Mouse (Mus musculus) limb, embryonic 14.5 days (tissue): ENCODE results near the gene Ulk4. TPM values are rescaled to one million over a fixed set of nuclear protein-coding genes. Genes with fewer than 3 reads are reported as not detected.

Experiments used
- ATAC-seq: fragments of 200-750 bp; cut with Nextera tagmentation; 2 replicates; pipeline ENCODE4 v1.8.0; 2017; ENCODE audit warnings: low read depth, moderate number of reproducible peaks, moderate TSS enrichment; ENCODE audit not compliant: low FRiP score
- DNase-seq: peaks from one replicate; pipeline ENCODE4 v3.0.0-alpha.2; 2015; ENCODE audit warnings: low spot score
- H3K27ac ChIP-seq: fragments of 300-500 bp; sonication (generic); replicated peaks from 2 replicates; pipeline ENCODE4 v1.5.1; 2014; ENCODE audit warnings: low read depth, mild to moderate bottlenecking, low read length, moderate library complexity, mixed read lengths
- H3K27me3 ChIP-seq: fragments of 300-500 bp; sonication (generic); 2 replicates; pipeline ENCODE4 v1.6.1; 2014; ENCODE audit warnings: low read length, mixed read lengths; ENCODE audit not compliant: control insufficient read depth, insufficient read depth
- H3K36me3 ChIP-seq: fragments of 300-500 bp; sonication (generic); 2 replicates; pipeline ENCODE4 v1.6.1; 2014; ENCODE audit warnings: mild to moderate bottlenecking, low read length, moderate library complexity, mixed read lengths; ENCODE audit not compliant: control insufficient read depth, insufficient read depth
- H3K4me1 ChIP-seq: fragments of 300-500 bp; sonication (generic); 2 replicates; pipeline ENCODE4 v1.6.1; 2014; ENCODE audit warnings: antibody characterized with exemption, low read length, mixed read lengths; ENCODE audit not compliant: control insufficient read depth, insufficient read depth
- H3K4me2 ChIP-seq: fragments of 300-500 bp; sonication (generic); replicated peaks from 2 replicates; pipeline ENCODE4 v1.6.1; 2014; ENCODE audit warnings: low read depth, mild to moderate bottlenecking, low read length, moderate library complexity; ENCODE audit not compliant: severe bottlenecking
- H3K4me3 ChIP-seq: fragments of 300-500 bp; sonication (generic); replicated peaks from 2 replicates; pipeline ENCODE4 v1.5.1; 2014; ENCODE audit warnings: low read length
- H3K9ac ChIP-seq: fragments of 300-500 bp; sonication (generic); 2 replicates; pipeline ENCODE4 v1.6.1; 2014; ENCODE audit warnings: mild to moderate bottlenecking, low read depth, low read length, moderate library complexity; ENCODE audit not compliant: severe bottlenecking
- H3K9me3 ChIP-seq: fragments of 300-500 bp; sonication (generic); 2 replicates; pipeline ENCODE4 v1.6.1; 2016; ENCODE audit warnings: low read length; ENCODE audit not compliant: control insufficient read depth
- POLR2A ChIP-seq: fragments of 200-500 bp; IDR thresholded peaks from 2 replicates; pipeline ENCODE4 v1.8.0; 2012; ENCODE audit warnings: inconsistent platforms, mild to moderate bottlenecking, moderate library complexity, borderline replicate concordance; ENCODE audit not compliant: insufficient read depth, insufficient read length; ENCODE audit errors: extremely low read depth
- WGBS: fragments of 180-500 bp; shearing (Covaris S2); extraction: QIAGEN DNeasy Blood & Tissue Kit; methylation state at CpG from one replicate; pipeline ENCODE4 v1.1.7; 2014; 5-methylcytosine and 5-hydroxymethylcytosine counted together
- polyA plus RNA-seq, 2 experiments: library from polyadenylated mRNA; depleted of rRNA in 1 of 2; stranded (reverse) in 1 of 2; unstranded in 1 of 2; fragments of >200 nt; fragmentation: Nextera tagmentation in 1 of 2; extraction: Ambion mirVana in 1 of 2; gene quantifications; 2 replicates each; pipeline versions ENCODE4 v1.2.1 to v1.2.3; 2012 to 2014

Ulk4 gene
- polyA plus RNA-seq (2012; rRNA removed) (6.4 and 7.2 TPM in 2 replicates), polyA plus RNA-seq (2014; fragmentation: Nextera tagmentation; extraction: Ambion mirVana) (120 and 123 TPM in 2 replicates)

- TF ChIP-seq POLR2A: peak; percentile 39; the same call in 1 of the 2 replicates
- ATAC-seq: peak; percentile 96
- WGBS: under 1% methylated on average over 59 of the region's 59 CpGs
These were observed at the start of gene Ulk4 for GRCm38 (mm10) chr9:121277118-121278060. Gene Ulk4, minus strand, starts transcription at chr9:121277197.

GRCm38 (mm10) chr9:121322034-121322433, 45.0 kb upstream of the Ulk4 start:
- TF ChIP-seq POLR2A: no peak
- ATAC-seq (no peak), DNase-seq (no peak)
- H3K9ac ChIP-seq: no peak overlapping the region
- H3K4me1 ChIP-seq: peaks cover 5% of the 10 kb centered on the region
- H3K9me3 ChIP-seq: no peaks in the 10 kb centered on the region
- no peak overlapping the region for H3K4me2 ChIP-seq
- no peak overlapping the region for H3K4me3 ChIP-seq
- no peak overlapping the region for H3K27ac ChIP-seq
- 94% methylated on average over 14 of the region's 14 CpGs for WGBS
- peaks cover 6% of the 10 kb centered on the region; the same call in 1 of the 2 replicates for H3K36me3 ChIP-seq
- H3K27me3 ChIP-seq: no peaks in the 10 kb centered on the region

More at GRCm38 (mm10) chr9:121277118-121278060, at the start of gene Ulk4:
- Histone ChIP-seq H3K36me3 (no peaks in the 10 kb centered on the region), H3K27ac (peak within 1 kb of the TSS; percentile 73), H3K9ac (peak within 1 kb of the TSS; percentile 65), H3K4me2 (peak within 1 kb of the TSS; percentile 62), H3K4me1 (no peaks in the 10 kb centered on the region), H3K9me3 (no peaks in the 10 kb centered on the region), H3K27me3 (no peaks in the 10 kb centered on the region), H3K4me3 (peak within 1 kb of the TSS; percentile 73)
- peak; percentile 94 for DNase-seq

GRCm38 (mm10) chr9:121321118-121321517, 44.1 kb upstream of the Ulk4 start:
- WGBS: 89% methylated on average over 2 of the region's 2 CpGs

GRCm38 (mm10) chr9:121320433-121320832, 43.4 kb upstream of the Ulk4 start:
- Histone ChIP-seq H3K27ac (no peak overlapping the region), H3K27me3 (no peaks in the 10 kb centered on the region), H3K9ac (no peak overlapping the region), H3K4me2 (no peak overlapping the region), H3K4me1 (peaks cover 5% of the 10 kb centered on the region), H3K9me3 (no peaks in the 10 kb centered on the region), H3K36me3 (peaks cover 6% of the 10 kb centered on the region; the same call in 1 of the 2 replicates), H3K4me3 (no peak overlapping the region)
- no peak for ATAC-seq
- 69% methylated on average over 2 of the region's 2 CpGs for WGBS
- TF ChIP-seq POLR2A: no peak
- no peak for DNase-seq

More at GRCm38 (mm10) chr9:121321118-121321517, 44.1 kb upstream of the Ulk4 start:
- Histone ChIP-seq H3K9ac (no peak overlapping the region), H3K27me3 (no peaks in the 10 kb centered on the region), H3K27ac (no peak overlapping the region), H3K4me3 (no peak overlapping the region), H3K4me2 (no peak overlapping the region), H3K9me3 (no peaks in the 10 kb centered on the region), H3K4me1 (peaks cover 5% of the 10 kb centered on the region), H3K36me3 (peaks cover 6% of the 10 kb centered on the region; the same call in 1 of the 2 replicates)
- ATAC-seq (no peak), DNase-seq (no peak)
- no peak for TF ChIP-seq POLR2A

GRCm38 (mm10) chr9:121319323-121319966, 42.4 kb upstream of the Ulk4 start:
- no peak overlapping the region for H3K4me3 ChIP-seq
- TF ChIP-seq POLR2A: no peak
- peak; percentile 64; the same call in 1 of the 2 replicates for ATAC-seq
- peaks cover 6% of the 10 kb centered on the region; the same call in 1 of the 2 replicates for H3K36me3 ChIP-seq
- 40% methylated on average over 10 of the region's 10 CpGs for WGBS
- no peak overlapping the region for H3K27ac ChIP-seq
- no peaks in the 10 kb centered on the region for H3K27me3 ChIP-seq
- H3K9me3 ChIP-seq: no peaks in the 10 kb centered on the region
- peaks cover 12% of the 10 kb centered on the region for H3K4me1 ChIP-seq
- no peak for DNase-seq
- H3K4me2 ChIP-seq: no peak overlapping the region
- H3K9ac ChIP-seq: no peak overlapping the region
